Mouse (Mus musculus) lung, embryonic 16.5 days (tissue): ENCODE results near the gene Zc3hav1l. TPM values are rescaled to one million over a fixed set of nuclear protein-coding genes. Genes with fewer than 3 reads are reported as not detected.

Experiments used
- ATAC-seq: fragments of 200-750 bp; cut with Nextera tagmentation; 2 replicates; pipeline ENCODE4 v1.8.0; 2017; ENCODE audit warnings: low read depth, mild to moderate bottlenecking, moderate library complexity
- H3K27ac ChIP-seq: fragments of 300-500 bp; sonication (generic); 2 replicates; pipeline ENCODE4 v1.5.1; 2014; ENCODE audit warnings: mild to moderate bottlenecking, control low read depth, low read length
- H3K27me3 ChIP-seq: fragments of 300-500 bp; sonication (generic); 2 replicates; pipeline ENCODE4 v1.6.1; 2014; ENCODE audit warnings: low read depth, low read length, mixed read lengths; ENCODE audit not compliant: control insufficient read depth, insufficient read depth
- H3K36me3 ChIP-seq: fragments of 300-500 bp; sonication (generic); 2 replicates; pipeline ENCODE4 v1.6.1; 2014; ENCODE audit warnings: low read length; ENCODE audit not compliant: control insufficient read depth, insufficient read depth
- H3K4me1 ChIP-seq: fragments of 300-500 bp; sonication (generic); replicated peaks from 2 replicates; pipeline ENCODE4 v1.6.1; 2014; ENCODE audit warnings: low read length, mixed read lengths; ENCODE audit not compliant: control insufficient read depth, insufficient read depth
- H3K4me2 ChIP-seq: fragments of 300-500 bp; sonication (generic); 2 replicates; pipeline ENCODE4 v1.6.1; 2014; ENCODE audit warnings: low read depth, low read length, control low read depth
- H3K4me3 ChIP-seq: fragments of 300-500 bp; sonication (generic); 2 replicates; pipeline ENCODE4 v1.5.1; 2014; ENCODE audit warnings: mild to moderate bottlenecking, low read length, control low read depth
- H3K9ac ChIP-seq: fragments of 300-500 bp; sonication (generic); 2 replicates; pipeline ENCODE4 v1.6.1; 2014; ENCODE audit warnings: low read length, control low read depth
- H3K9me3 ChIP-seq: fragments of 300-500 bp; sonication (generic); 2 replicates; pipeline ENCODE4 v1.6.1; 2016; ENCODE audit warnings: low read length; ENCODE audit not compliant: control insufficient read depth
- WGBS: fragments of 180-500 bp; shearing (Covaris S2); extraction: QIAGEN DNeasy Blood & Tissue Kit; methylation state at CpG from one replicate; pipeline ENCODE4 v1.1.7; 2014; 5-methylcytosine and 5-hydroxymethylcytosine counted together
- polyA plus RNA-seq: library from polyadenylated mRNA; unstranded; fragments of >200 nt; fragmentation: Nextera tagmentation; extraction: Ambion mirVana; gene quantifications from 2 replicates; pipeline ENCODE4 v1.2.1, GENCODE M21; 2015

Gene Zc3hav1l
- polyA plus RNA-seq, 1 experiment from 2014 or later = 8.7 TPM

DNA sequence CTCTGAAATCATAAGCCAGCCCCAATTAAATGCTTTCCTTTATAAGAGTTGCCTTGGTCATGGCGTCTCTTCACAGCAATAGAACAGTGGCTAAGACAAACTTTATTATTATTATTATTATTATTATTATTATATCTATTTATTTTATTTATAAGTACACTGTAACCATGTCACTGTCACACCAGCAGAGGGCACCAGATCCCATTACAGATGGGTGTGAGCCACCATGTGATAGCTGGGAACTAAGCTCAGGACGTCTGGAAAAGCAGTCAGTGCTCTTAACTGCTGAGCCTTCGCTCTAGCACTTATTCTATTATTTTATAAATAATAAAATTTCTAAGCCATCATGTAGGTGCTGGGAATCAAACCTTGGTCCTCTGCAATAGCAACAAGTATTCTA is 5.4 kb downstream of the Zc3hav1l start:
- H3K4me3 ChIP-seq = no peak overlapping the region
- H3K27me3 ChIP-seq = no peaks in the 10 kb centered on the region
- WGBS = 63% methylated on average over 3 of the region's 3 CpGs
- H3K9ac ChIP-seq = no peak overlapping the region
- H3K36me3 ChIP-seq = peaks cover 44% of the 10 kb centered on the region
- no peak overlapping the region for H3K4me2 ChIP-seq
- no peaks in the 10 kb centered on the region for H3K9me3 ChIP-seq
- H3K27ac ChIP-seq = no peak overlapping the region
- ATAC-seq = no peak
- no peaks in the 10 kb centered on the region; the same call in 1 of the 2 replicates for H3K4me1 ChIP-seq

- no peak for ATAC-seq
- Histone ChIP-seq H3K4me1 (no peaks in the 10 kb centered on the region; the same call in 1 of the 2 replicates), H3K9ac (no peak overlapping the region), H3K36me3 (peaks cover 46% of the 10 kb centered on the region), H3K4me2 (no peak overlapping the region), H3K27ac (no peak overlapping the region), H3K9me3 (no peaks in the 10 kb centered on the region), H3K27me3 (no peaks in the 10 kb centered on the region), H3K4me3 (no peak overlapping the region)
- WGBS = 69% methylated on average over 11 of the region's 11 CpGs
Measured at GRCm38 (mm10) chr6:38292871-38293646, 6.0 kb downstream of the Zc3hav1l start.

DNA sequence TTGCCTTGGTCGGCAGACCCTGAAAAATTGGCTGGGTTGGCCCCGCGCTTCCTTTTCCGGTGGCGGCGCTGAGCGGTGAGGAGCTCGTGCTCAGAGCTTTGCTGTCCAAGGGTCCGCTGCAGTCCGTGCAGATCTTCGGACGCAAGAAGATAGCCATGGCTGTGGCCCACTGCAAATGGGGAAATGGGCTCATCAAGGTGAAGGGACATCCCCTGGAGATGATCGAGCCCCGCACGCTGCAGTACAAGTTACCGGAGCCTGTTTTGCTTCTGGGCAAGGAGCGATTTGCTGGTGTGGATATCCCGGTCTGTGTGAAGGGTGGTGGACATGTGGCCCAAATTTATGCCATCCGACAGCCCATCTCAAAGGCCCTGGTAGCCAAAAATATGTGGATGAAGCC is 14.6 kb downstream of the Zc3hav1l start:
- no peaks in the 10 kb centered on the region for H3K27me3 ChIP-seq
- no peak for ATAC-seq
- no peak overlapping the region for H3K4me3 ChIP-seq
- 97% methylated on average over 19 of the region's 19 CpGs for WGBS
- no peak overlapping the region for H3K27ac ChIP-seq
- H3K4me2 ChIP-seq = no peak overlapping the region
- H3K4me1 ChIP-seq = no peaks in the 10 kb centered on the region
- H3K9ac ChIP-seq = no peak overlapping the region
- peaks cover 18% of the 10 kb centered on the region for H3K9me3 ChIP-seq
- peaks cover 49% of the 10 kb centered on the region for H3K36me3 ChIP-seq

- Histone ChIP-seq H3K27me3 (no peaks in the 10 kb centered on the region), H3K27ac (no peak overlapping the region), H3K4me3 (no peak overlapping the region), H3K4me2 (no peak overlapping the region), H3K36me3 (no peaks in the 10 kb centered on the region), H3K9me3 (no peaks in the 10 kb centered on the region), H3K9ac (no peak overlapping the region), H3K4me1 (no peaks in the 10 kb centered on the region)
- WGBS = 64% methylated on average over 7 of the region's 7 CpGs
- no peak for ATAC-seq
Measured at GRCm38 (mm10) chr6:38264466-38264865, 34.6 kb downstream of the Zc3hav1l start.

DNA sequence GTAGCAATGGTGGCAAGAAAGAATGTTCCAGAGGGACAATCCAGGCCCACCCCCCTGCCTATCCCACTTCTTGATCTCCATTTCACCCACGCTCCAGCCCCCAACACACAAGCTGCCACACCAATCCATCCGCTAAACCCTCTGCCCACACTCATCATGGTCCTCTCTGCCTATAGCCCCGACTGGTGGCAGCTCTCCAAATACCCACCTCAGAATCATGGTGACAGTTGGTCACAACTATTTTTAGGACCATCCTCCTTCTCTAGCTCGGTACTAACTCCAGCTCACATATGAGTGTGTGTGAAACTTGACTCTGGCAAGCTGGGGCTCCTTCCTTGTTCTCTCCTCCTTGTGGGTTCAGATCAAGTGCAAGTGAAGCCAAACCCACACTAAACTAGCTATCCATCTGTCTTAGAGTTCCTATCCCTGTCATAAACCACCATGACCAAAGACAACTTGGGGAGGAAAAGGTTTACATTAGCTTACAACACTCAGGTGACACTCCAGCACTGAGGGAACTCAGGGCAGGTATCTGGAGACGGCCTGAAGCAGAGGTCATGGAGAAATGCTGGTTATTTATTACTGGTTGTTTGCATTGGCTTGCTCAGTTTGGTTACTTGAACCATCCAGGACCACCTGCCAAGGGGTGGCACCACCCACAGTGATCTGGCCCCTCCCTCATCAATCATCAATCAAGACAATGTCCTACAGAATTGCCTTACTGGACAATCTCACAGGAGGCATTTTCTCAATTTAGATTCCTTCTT is 35.5 kb downstream of the Zc3hav1l start:
- Histone ChIP-seq H3K27ac (no peak overlapping the region), H3K4me2 (no peak overlapping the region), H3K36me3 (no peaks in the 10 kb centered on the region), H3K4me3 (no peak overlapping the region), H3K9ac (no peak overlapping the region), H3K4me1 (no peaks in the 10 kb centered on the region), H3K27me3 (no peaks in the 10 kb centered on the region), H3K9me3 (no peaks in the 10 kb centered on the region)
- WGBS = 61% methylated on average over 5 of the region's 5 CpGs
- no peak for ATAC-seq

GRCm38 (mm10) chr6:38261877-38262276 is 37.2 kb downstream of the Zc3hav1l start:
- H3K36me3 ChIP-seq = no peaks in the 10 kb centered on the region
- H3K27me3 ChIP-seq = no peaks in the 10 kb centered on the region
- H3K9ac ChIP-seq = no peak overlapping the region
- ATAC-seq = no peak
- H3K9me3 ChIP-seq = no peaks in the 10 kb centered on the region
- H3K4me2 ChIP-seq = no peak overlapping the region
- H3K4me3 ChIP-seq = no peak overlapping the region
- no peaks in the 10 kb centered on the region for H3K4me1 ChIP-seq
- H3K27ac ChIP-seq = no peak overlapping the region
- 68% methylated on average over 4 of the region's 4 CpGs for WGBS

DNA sequence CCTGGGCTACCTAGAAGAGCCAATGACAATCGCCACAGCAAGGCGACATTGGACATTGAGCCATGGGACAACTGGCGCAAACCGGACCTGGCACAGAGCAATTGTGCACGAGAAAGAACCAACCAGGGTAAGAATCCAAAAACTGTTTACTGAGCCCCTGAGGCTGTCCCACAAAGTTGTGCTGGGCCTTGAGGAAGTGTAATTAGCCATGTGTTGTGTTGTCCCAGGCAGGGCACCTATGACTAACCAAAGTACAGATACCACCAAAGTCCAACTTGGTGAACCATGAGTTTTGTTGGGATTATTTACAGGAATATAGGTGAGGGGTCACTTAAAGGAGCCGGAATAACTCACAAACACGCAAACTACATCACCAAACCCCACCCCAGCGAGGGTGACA is 41.6 kb downstream of the Zc3hav1l start:
- Histone ChIP-seq H3K4me2 (no peak overlapping the region), H3K9me3 (no peaks in the 10 kb centered on the region), H3K4me3 (no peak overlapping the region), H3K27me3 (no peaks in the 10 kb centered on the region), H3K27ac (no peak overlapping the region), H3K36me3 (no peaks in the 10 kb centered on the region), H3K9ac (no peak overlapping the region), H3K4me1 (peaks cover 10% of the 10 kb centered on the region)
- ATAC-seq = no peak
- 92% methylated on average over 8 of the region's 8 CpGs for WGBS

DNA sequence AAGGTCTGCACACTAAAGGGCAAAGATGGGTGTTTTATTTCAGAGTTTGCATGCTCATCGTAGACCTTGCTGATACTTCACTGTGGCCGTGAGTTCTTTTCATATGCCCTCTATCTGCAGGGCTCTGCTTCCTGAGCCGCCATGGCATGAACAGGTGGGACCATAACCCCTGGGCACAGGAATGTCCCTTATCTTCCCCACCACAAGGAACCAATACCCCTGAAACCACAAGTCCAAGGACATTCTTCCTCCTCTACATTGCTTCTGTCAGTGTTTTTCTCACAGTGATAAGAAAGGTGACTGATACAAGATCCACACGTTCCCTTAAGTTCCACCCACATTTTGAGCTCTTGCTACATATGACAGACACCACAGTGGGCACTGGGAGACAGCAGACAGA is 42.3 kb downstream of the Zc3hav1l start:
- no peak overlapping the region for H3K9ac ChIP-seq
- H3K4me3 ChIP-seq = no peak overlapping the region
- no peak overlapping the region for H3K4me2 ChIP-seq
- WGBS = 82% methylated on average over 4 of the region's 4 CpGs
- no peaks in the 10 kb centered on the region for H3K27me3 ChIP-seq
- peaks cover 17% of the 10 kb centered on the region for H3K4me1 ChIP-seq
- H3K36me3 ChIP-seq = no peaks in the 10 kb centered on the region
- no peak for ATAC-seq
- H3K27ac ChIP-seq = no peak overlapping the region
- H3K9me3 ChIP-seq = no peaks in the 10 kb centered on the region

GRCm38 (mm10) chr6:38255794-38256193 is 43.3 kb downstream of the Zc3hav1l start:
- ATAC-seq = no peak
- 77% methylated on average over 2 of the region's 2 CpGs for WGBS

More at GRCm38 (mm10) chr6:38255794-38256193, 43.3 kb downstream of the Zc3hav1l start:
- no peaks in the 10 kb centered on the region for H3K27me3 ChIP-seq
- no peak overlapping the region for H3K27ac ChIP-seq
- H3K36me3 ChIP-seq = no peaks in the 10 kb centered on the region
- no peaks in the 10 kb centered on the region for H3K9me3 ChIP-seq
- H3K4me3 ChIP-seq = no peak overlapping the region
- no peak overlapping the region for H3K4me2 ChIP-seq
- no peak overlapping the region for H3K9ac ChIP-seq
- H3K4me1 ChIP-seq = peaks cover 17% of the 10 kb centered on the region
